Comparison of ENCODE assay signal across 10 mouse cellular contexts in the genomic region with DNA sequence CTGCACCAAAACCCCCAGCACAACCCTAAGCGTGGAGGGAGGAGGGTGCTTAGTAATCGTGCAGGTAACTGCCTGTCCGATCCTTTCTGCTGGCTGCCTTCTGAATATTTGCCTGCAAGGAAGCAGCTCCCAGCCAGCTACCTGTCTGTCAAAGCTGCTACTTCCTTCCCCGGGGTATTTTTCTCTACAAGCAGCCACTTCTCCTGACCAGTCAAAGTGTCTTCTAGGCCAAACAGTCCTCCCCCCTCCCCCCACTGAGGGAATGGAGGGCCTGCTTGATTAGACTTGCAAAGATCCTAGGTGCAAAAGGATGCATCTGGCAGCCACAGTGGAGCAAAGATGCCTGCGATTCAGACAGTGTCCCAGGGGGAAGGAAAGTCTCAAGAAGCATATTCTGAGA. TPM values are rescaled to one million over a fixed set of nuclear protein-coding genes. Genes with fewer than 3 reads are reported as not detected.
DNase-seq lines count a peak whose midpoint lies in the region; ATAC-seq and TF ChIP-seq lines count a peak whose summit lies in the region.
"Had no signal": no experiment of that assay in that cellular context is flagged by ENCODE, and none has a peak within 500 bp of the region (broad histone marks: within the 10 kb centered on the region; RNA-seq: fewer than 3 reads in every experiment).

No protein-coding gene starts in this region.

- peak overlapping the region; percentile 15; the same call in 1 of the 2 replicates for H3K27ac ChIP-seq in stomach, embryonic 16.5 days (ENCODE audit: low read length)
- no peak overlapping the region for H3K27ac ChIP-seq in stomach, postnatal 0 days (replicated peaks)
- peak overlapping the region; percentile 5; the same call in 1 of the 2 replicates for H3K27ac ChIP-seq in limb, embryonic 10.5 days

- no peaks in the 10 kb centered on the region for H3K36me3 ChIP-seq in stomach, embryonic 16.5 days (ENCODE audit: control insufficient read depth, insufficient read depth, low read length)
- H3K36me3 ChIP-seq in stomach, postnatal 0 days (ENCODE audit: control insufficient read depth, insufficient read depth, low read length) = no peaks in the 10 kb centered on the region
- peaks cover 56% of the 10 kb centered on the region for H3K36me3 ChIP-seq in limb, embryonic 10.5 days

- H3K9me3 ChIP-seq in stomach, embryonic 16.5 days (replicated peaks; ENCODE audit: control insufficient read depth, low read length) = no peaks in the 10 kb centered on the region
- no peaks in the 10 kb centered on the region for H3K9me3 ChIP-seq in stomach, postnatal 0 days (ENCODE audit: control insufficient read depth, low read length)
- H3K9me3 ChIP-seq in limb, embryonic 10.5 days (replicated peaks) = no peaks in the 10 kb centered on the region

- TF ChIP-seq CTCF in stomach, postnatal 0 days (IDR thresholded peaks at IDR 0.05; ENCODE audit: low read depth) = no peak

- ATAC-seq in cerebellum, adult (ENCODE audit: insufficient number of reproducible peaks, low FRiP score, low TSS enrichment) = no peak
- no peak for ATAC-seq in stomach, embryonic 16.5 days (ENCODE audit: insufficient read depth, low FRiP score)
- ATAC-seq in stomach, postnatal 0 days (ENCODE audit: low FRiP score, low TSS enrichment) = no peak
- ATAC-seq: Patski had no signal

- H3K9ac ChIP-seq in stomach, embryonic 16.5 days (ENCODE audit: low read length) = no peak overlapping the region
- H3K9ac ChIP-seq in stomach, postnatal 0 days (ENCODE audit: low read length) = no peak overlapping the region

- no peak for TF ChIP-seq EP300 in stomach, postnatal 0 days (optimal IDR thresholded peaks at IDR 0.05)

- H3K4me2 ChIP-seq in stomach, embryonic 16.5 days (ENCODE audit: low read depth, low read length) = no peak overlapping the region
- H3K4me2 ChIP-seq in stomach, postnatal 0 days (replicated peaks; ENCODE audit: low read depth) = no peak overlapping the region

- peaks cover 26% of the 10 kb centered on the region for H3K4me1 ChIP-seq in stomach, embryonic 16.5 days (ENCODE audit: control insufficient read depth, insufficient read depth, low read length)
- H3K4me1 ChIP-seq in stomach, postnatal 0 days (replicated peaks; ENCODE audit: control insufficient read depth, insufficient read depth) = no peaks in the 10 kb centered on the region; the same call in 1 of the 2 replicates
- peaks cover 82% of the 10 kb centered on the region for H3K4me1 ChIP-seq in limb, embryonic 10.5 days

- WGBS in stomach, embryonic 16.5 days = 26% methylated on average over 5 of the region's 5 CpGs
- 29% methylated on average over 5 of the region's 5 CpGs for WGBS in stomach, postnatal 0 days
- WGBS in limb, embryonic 10.5 days = 22% methylated on average over 5 of the region's 5 CpGs

- peak; percentile 71 for DNase-seq in cerebellum, adult 11-12 months
- DNase-seq in stomach, postnatal 0 days (ENCODE audit: low spot score) = no peak
- DNase-seq in limb, embryonic 10.5 days (ENCODE audit: low spot score) = no peak
- DNase-seq in ovary, postnatal 10 days (ENCODE audit: low spot score) = no peak
- no peak for DNase-seq in layer of hippocampus, adult 8-10 months (ENCODE audit: low spot score in 2 of 2)
- DNase-seq in thymus, postnatal 25 days = no peak

- H3K4me3 ChIP-seq in stomach, embryonic 16.5 days (replicated peaks; ENCODE audit: low read length) = no peak overlapping the region
- H3K4me3 ChIP-seq in stomach, postnatal 0 days (ENCODE audit: low read depth, low read length) = no peak overlapping the region
- H3K4me3 ChIP-seq in limb, embryonic 10.5 days = no peak overlapping the region
- H3K4me3 ChIP-seq: megakaryocyte, embryonic 14.5 days had no signal

- H3K27me3 ChIP-seq in stomach, embryonic 16.5 days (ENCODE audit: control insufficient read depth, insufficient read depth, low read length) = no peaks in the 10 kb centered on the region
- H3K27me3 ChIP-seq in stomach, postnatal 0 days (ENCODE audit: control insufficient read depth, insufficient read depth, low read length) = no peaks in the 10 kb centered on the region
- no peaks in the 10 kb centered on the region for H3K27me3 ChIP-seq in limb, embryonic 10.5 days (ENCODE audit: low read depth, poor library complexity, severe bottlenecking)
- H3K27me3 ChIP-seq: Patski had no signal

RNA-seq across cellular contexts. Expression of gene Boc, which starts 7.9 kb away (rescaled TPM):
- polyA plus RNA-seq in stomach, embryonic 16.5 days (2015; fragmentation: Nextera tagmentation; extraction: Ambion mirVana) = 16.9 and 17.9 TPM in 2 replicates
- 5.9 and 6.1 TPM in 2 replicates for polyA plus RNA-seq in stomach, postnatal 0 days (2015; fragmentation: Nextera tagmentation; extraction: Ambion mirVana)
- 20.0 and 38.3 TPM in 2 replicates for polyA plus RNA-seq in limb, embryonic 10.5 days (2016; fragmentation: Nextera tagmentation; extraction: Ambion mirVana)
- 10 to 100 TPM; 10.7 to 13.4 (median 12.6) TPM for total RNA-seq in layer of hippocampus, adult 8-10 months (2022)
